Mouse (Mus musculus): Measurements from ENCODE around the gene Enoph1.
A peak's percentile ranks its signal among the peaks of the same experiment; 100 is the strongest.

Enoph1 gene

GRCm38 (mm10) chr5:100039602-100040142 lies at the start of gene Enoph1, which contains the start of gene Hnrnpdl:
Gene Enoph1 (plus strand): TSS chr5:100039985.
Gene Hnrnpdl (minus strand): TSS chr5:100039664.
- peak; percentile 79 for DNase-seq (ENCODE audit: extremely low read depth, low read depth)

DNA sequence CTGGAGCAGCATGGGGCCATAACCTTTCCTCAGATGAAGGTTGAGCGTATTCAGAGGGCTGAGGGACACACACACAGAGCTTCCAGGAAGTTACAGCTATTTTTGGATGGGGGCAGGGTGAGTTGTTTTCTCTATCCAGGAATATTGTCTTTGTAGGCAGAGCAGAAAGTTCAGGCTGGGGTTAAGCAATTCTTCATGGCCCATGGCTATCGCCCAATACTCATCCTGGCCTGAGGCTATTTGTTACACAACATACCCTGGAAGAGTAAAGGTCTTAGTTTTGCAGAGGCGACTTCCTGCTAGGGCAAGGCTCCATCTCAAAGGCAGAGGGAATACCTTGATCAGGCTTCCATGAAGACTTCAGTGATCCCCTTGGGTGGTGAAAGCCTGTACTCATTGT lies 45.6 kb upstream of the Enoph1 start:
- DNase-seq (ENCODE audit: extremely low read depth, low read depth) = no peak

GRCm38 (mm10) chr5:99994680-99995079 lies 45.1 kb upstream of the Enoph1 start:
- DNase-seq (ENCODE audit: extremely low read depth, low read depth) = no peak

GRCm38 (mm10) chr5:100000048-100000447 lies 39.7 kb upstream of the Enoph1 start:
- no peak for DNase-seq (ENCODE audit: extremely low read depth, low read depth)

DNA sequence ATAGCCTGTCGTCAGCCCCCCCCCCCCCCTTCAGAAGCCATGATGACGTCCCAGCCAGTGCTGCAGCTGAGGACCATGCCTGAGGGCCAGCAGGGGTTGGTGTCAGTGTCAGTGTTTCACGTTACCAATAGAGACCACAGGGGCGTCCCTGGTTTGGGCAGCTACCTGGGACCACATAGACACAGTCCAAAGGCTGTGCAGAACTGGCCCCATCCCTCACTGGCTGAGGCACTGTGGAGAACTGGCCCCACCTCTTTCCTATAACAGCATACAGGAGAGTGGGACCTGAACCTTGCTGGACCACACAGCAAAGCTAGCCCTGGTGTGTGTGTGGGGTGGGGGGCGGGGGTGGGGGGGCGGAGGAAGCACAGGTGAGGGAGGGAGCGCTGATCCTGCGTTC lies 39.3 kb upstream of the Enoph1 start:
- DNase-seq (ENCODE audit: extremely low read depth, low read depth) = no peak

DNA sequence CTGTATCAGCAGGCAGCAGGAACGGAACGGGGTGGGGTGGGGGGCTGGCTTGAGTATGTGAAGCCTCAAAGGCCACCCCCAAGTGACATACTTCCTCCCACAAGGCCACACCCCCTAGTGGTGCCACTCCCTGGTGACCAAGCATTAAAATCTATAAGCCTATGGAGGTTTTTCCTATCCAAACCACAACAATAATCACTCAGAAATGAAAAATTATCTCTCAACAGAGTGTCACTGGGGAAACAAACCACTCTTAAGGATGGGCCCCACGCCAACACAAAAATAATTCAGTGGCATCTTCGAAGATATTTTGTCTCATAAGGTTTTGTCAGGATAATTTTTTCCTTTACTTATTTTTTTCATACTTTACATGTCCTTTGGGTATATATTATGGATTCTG lies 35.9 kb upstream of the Enoph1 start:
- peak; percentile 29 for DNase-seq (ENCODE audit: extremely low read depth, low read depth)

GRCm38 (mm10) chr5:100005431-100005830 lies 34.4 kb upstream of the Enoph1 start:
- peak; percentile 45 for DNase-seq (ENCODE audit: extremely low read depth, low read depth)

- no peak for DNase-seq (ENCODE audit: extremely low read depth, low read depth)
These were observed 33.9 kb upstream of the Enoph1 start for GRCm38 (mm10) chr5:100005896-100006295.

DNA sequence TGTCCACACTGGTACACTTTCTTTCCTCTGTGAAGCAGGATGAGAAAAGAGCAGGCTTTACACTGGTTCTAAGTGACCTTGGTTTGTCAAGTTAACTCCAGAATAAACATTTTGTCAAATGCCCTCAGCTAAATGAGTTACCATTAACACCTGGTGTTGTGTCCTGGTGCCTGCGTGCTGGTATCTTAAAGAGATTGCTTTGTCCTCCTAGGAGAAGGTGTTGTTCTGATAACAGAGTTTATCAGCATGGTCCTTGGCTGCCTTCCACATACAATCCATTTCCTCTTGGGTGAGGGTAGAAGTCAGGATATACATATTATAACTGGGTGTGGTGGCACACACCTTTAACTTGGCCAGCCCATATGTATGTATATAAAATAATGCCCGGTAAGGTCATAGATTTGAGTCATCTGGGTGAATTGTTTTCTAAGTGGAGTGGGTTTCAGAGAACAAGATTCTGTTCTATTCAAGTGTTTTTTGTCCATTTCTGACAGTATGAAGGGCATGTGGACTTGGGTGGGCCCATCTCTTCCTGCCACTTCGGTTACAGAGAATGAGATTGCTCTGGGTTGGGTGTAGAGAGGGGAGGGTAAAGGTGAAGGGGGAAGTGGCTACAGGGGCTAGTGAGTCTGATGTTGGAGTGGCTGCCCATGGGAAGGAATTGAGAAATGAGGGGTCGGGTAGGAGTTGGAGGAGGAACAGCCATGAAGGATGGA lies 33.3 kb upstream of the Enoph1 start:
- DNase-seq (ENCODE audit: extremely low read depth, low read depth) = peak; percentile 27

DNA sequence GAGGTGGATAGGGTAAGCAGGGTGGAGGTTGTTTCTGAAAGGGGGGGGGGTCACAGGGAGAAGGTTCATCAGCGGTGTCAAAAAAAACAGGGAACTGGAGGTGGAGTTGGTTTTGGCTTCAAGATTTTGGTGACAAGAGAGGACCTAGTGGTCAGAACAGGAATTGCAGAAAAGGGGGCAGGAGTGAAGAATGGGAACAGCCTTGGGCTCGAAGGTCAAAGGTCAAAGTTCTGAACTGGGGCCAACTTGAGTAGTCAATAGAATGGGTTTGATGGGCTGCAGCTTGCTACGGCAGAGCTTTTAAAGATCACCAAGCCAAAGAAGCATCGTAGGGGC lies 32.8 kb upstream of the Enoph1 start:
- DNase-seq (ENCODE audit: extremely low read depth, low read depth) = no peak

GRCm38 (mm10) chr5:100008485-100008884 lies 31.3 kb upstream of the Enoph1 start:
- no peak for DNase-seq (ENCODE audit: extremely low read depth, low read depth)

GRCm38 (mm10) chr5:100012599-100012998 lies 27.2 kb upstream of the Enoph1 start:
- DNase-seq (ENCODE audit: extremely low read depth, low read depth) = no peak

DNA sequence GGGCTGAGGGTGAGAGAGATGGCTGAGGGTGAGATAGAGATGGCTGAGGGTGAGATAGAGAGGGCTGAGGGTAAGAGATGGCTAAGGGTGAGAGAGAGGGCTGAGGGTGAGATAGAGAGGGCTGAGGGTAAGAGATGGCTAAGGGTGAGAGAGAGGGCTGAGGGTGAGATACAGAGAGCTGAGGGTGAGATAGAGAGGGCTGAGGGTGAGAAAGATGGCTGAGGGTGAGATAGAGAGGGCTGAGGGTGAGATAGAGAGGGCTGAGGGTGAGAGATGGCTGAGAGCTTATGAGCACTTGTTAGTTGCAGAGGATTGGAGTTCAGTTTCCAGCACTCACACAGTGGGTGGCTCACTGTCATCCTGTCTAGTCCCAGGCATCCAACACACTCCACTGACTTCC lies 19.7 kb upstream of the Enoph1 start:
- DNase-seq (ENCODE audit: extremely low read depth, low read depth) = no peak

- DNase-seq (ENCODE audit: extremely low read depth, low read depth) = no peak
These were observed 15.4 kb upstream of the Enoph1 start for GRCm38 (mm10) chr5:100024403-100024802.

DNA sequence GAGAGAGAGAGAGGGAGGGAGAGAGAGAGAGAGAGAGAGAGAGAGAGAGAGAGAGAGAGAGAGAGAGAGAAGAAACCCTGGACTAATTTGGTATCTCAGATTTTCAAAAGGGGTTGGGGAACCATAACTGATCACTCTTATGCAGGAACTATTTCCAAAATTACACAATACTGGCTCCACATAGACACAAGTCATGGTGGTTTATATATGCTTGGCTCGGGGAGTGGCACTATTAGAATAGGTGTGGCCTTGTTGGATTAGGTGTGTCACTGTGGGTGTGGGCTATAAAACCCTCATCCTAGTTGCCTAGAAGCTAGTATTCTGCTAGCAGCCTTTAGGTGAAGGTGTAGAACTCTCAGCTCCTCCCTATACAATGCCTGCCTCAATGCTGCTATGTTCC lies 14.9 kb upstream of the Enoph1 start:
- no peak for DNase-seq (ENCODE audit: extremely low read depth, low read depth)

- no peak for DNase-seq (ENCODE audit: extremely low read depth, low read depth)
These were observed 9.7 kb upstream of the Enoph1 start for GRCm38 (mm10) chr5:100030069-100030468.

- no peak for DNase-seq (ENCODE audit: extremely low read depth, low read depth)
These were observed 7.7 kb upstream of the Enoph1 start for GRCm38 (mm10) chr5:100032107-100032506.

DNA sequence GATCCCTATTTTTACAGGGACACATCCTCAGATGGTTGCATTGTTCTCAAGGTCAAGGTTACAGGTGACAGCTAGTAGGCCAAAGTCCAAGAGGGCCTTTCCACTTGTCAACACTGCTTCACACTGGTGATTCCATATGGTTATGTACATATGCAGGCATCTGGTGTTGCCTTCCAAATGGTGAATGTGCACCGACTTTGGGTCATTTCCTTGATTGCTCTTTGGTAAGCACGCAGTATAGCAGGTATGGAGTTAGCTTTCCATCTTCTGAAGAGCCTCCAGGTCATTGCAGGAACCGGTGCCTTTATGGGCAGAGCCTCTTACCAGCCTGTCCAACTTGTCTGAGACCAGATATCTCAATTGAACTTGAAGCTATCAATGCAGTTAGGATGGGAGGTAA lies 7.1 kb upstream of the Enoph1 start:
- no peak for DNase-seq (ENCODE audit: extremely low read depth, low read depth)

- DNase-seq (ENCODE audit: extremely low read depth, low read depth) = no peak
These were observed 3.8 kb upstream of the Enoph1 start for GRCm38 (mm10) chr5:100035950-100036349.

DNA sequence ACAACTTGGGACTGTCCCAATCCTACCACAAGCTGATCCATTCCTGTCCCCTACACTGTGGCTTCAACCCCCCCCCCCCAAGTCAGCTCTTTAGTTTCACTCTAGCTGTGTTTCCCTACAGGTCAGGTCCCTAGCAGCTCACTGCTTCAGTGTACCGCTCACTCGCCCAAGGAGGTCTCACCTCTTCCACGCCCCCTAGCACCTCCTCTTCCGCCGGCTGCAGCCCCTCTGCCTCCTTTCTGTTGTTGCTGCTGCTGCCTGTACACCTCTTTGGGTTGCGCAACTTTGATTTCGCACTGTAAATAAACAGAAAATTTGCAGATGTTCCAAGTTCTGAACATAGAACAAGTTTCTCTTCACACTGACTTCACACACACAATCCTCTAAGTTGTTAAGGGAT lies 3.1 kb upstream of the Enoph1 start:
- DNase-seq (ENCODE audit: extremely low read depth, low read depth) = no peak

GRCm38 (mm10) chr5:100037965-100038713 lies 1.6 kb upstream of the Enoph1 start:
- DNase-seq (ENCODE audit: extremely low read depth, low read depth) = no peak

GRCm38 (mm10) chr5:100038714-100039601 lies 827 bp upstream of the Enoph1 start:
- no peak for DNase-seq (ENCODE audit: extremely low read depth, low read depth)
